Mouse (Mus musculus) spleen, postnatal 36 days (tissue): ENCODE results near the gene Sostdc1.

Source experiments
- DNase-seq, 2 experiments: peaks; one replicate each; pipeline ENCODE4 v3.0.0; 2022; ENCODE audit warnings: low spot score in 2 of 2, mixed read lengths in 1 of 2

Gene Sostdc1

GRCm38 (mm10) chr12:36313916-36314315, at the start of gene Sostdc1:
Sostdc1 (plus strand) TSS chr12:36314139.
- no peak for DNase-seq

GRCm38 (mm10) chr12:36267670-36268246, 46.2 kb upstream of the Sostdc1 start:
- no peak for DNase-seq

- no peak for DNase-seq
These were observed 39.1 kb upstream of the Sostdc1 start for GRCm38 (mm10) chr12:36274823-36275222.

GRCm38 (mm10) chr12:36289634-36290033, 24.3 kb upstream of the Sostdc1 start:
- no peak for DNase-seq

- no peak for DNase-seq
These were observed 23.5 kb upstream of the Sostdc1 start for GRCm38 (mm10) chr12:36290465-36290864.

GRCm38 (mm10) chr12:36291346-36291745, 22.6 kb upstream of the Sostdc1 start:
- DNase-seq: no peak

- DNase-seq: no peak
These were observed 11.6 kb upstream of the Sostdc1 start for GRCm38 (mm10) chr12:36302326-36302725.

GRCm38 (mm10) chr12:36302905-36303642, 10.9 kb upstream of the Sostdc1 start:
- no peak for DNase-seq

- peak; percentile 15 to 54 for DNase-seq
These were observed 5.1 kb upstream of the Sostdc1 start for GRCm38 (mm10) chr12:36308737-36309420.

GRCm38 (mm10) chr12:36313015-36313414, 924 bp upstream of the Sostdc1 start:
- DNase-seq: no peak

- DNase-seq: no peak
These were observed 507 bp downstream of the Sostdc1 start for GRCm38 (mm10) chr12:36314446-36314845.

GRCm38 (mm10) chr12:36315527-36315926, 1.6 kb downstream of the Sostdc1 start:
- no peak for DNase-seq

- DNase-seq: no peak
These were observed 2.1 kb downstream of the Sostdc1 start for GRCm38 (mm10) chr12:36316056-36316455.

- DNase-seq: peak; percentile 64 to 66
These were observed 3.3 kb downstream of the Sostdc1 start for GRCm38 (mm10) chr12:36317036-36317819.

- DNase-seq: no peak
These were observed 3.8 kb downstream of the Sostdc1 start for GRCm38 (mm10) chr12:36317820-36318135.

GRCm38 (mm10) chr12:36326101-36326521, 12.2 kb downstream of the Sostdc1 start:
- peak; percentile 59 to 72 for DNase-seq

GRCm38 (mm10) chr12:36332676-36333075, 18.7 kb downstream of the Sostdc1 start:
- DNase-seq: no peak

GRCm38 (mm10) chr12:36333837-36334281, 19.9 kb downstream of the Sostdc1 start:
- no peak for DNase-seq

- DNase-seq: no peak
These were observed 30.2 kb downstream of the Sostdc1 start for GRCm38 (mm10) chr12:36344131-36344530.

GRCm38 (mm10) chr12:36360064-36360463, 46.1 kb downstream of the Sostdc1 start:
- DNase-seq: peak; percentile 26 to 32

- DNase-seq: no peak
These were observed 46.8 kb downstream of the Sostdc1 start for GRCm38 (mm10) chr12:36360693-36361092.

GRCm38 (mm10) chr12:36364013-36364412, 50.1 kb downstream of the Sostdc1 start:
- DNase-seq: no peak
